Mouse (Mus musculus) right cerebral cortex, postnatal 14 days (tissue): ENCODE measurements at regions not wholly inside any gene's neighbourhood (a gene's known extent, or its start where the extent isn't known, plus 50 kb on each side); places are given as distances from the start of the nearest gene placed in this dataset.

ENCODE experiments used
- DNase-seq: peaks from one replicate; pipeline ENCODE4 v3.0.0; 2022

- DNase-seq, result no peak
Observed at GRCm38 (mm10) chr13:60305028-60305810, 128.1 kb upstream of the Gas1 start.

- no peak for DNase-seq
Observed at GRCm38 (mm10) chr13:60308062-60308801, 131.1 kb upstream of the Gas1 start.

- DNase-seq, result no peak
Observed at GRCm38 (mm10) chr13:60309482-60309881, 132.3 kb upstream of the Gas1 start.

- no peak for DNase-seq
Observed at GRCm38 (mm10) chr13:60309926-60310325, 132.8 kb upstream of the Gas1 start.

GRCm38 (mm10) chr13:60312397-60313085 lies 135.4 kb upstream of the Gas1 start:
- no peak for DNase-seq

GRCm38 (mm10) chr13:60318436-60319020 lies 141.4 kb upstream of the Gas1 start:
- no peak for DNase-seq

GRCm38 (mm10) chr13:60319268-60319667 lies 142.1 kb upstream of the Gas1 start:
- DNase-seq, result no peak

- DNase-seq, result no peak
Observed at GRCm38 (mm10) chr13:60319861-60320602, 142.9 kb upstream of the Gas1 start.

GRCm38 (mm10) chr13:60322579-60322978 lies 145.4 kb upstream of the Gas1 start:
- DNase-seq, result no peak

GRCm38 (mm10) chr13:60330475-60331258 lies 153.5 kb upstream of the Gas1 start:
- DNase-seq, result no peak

- DNase-seq, result no peak
Observed at GRCm38 (mm10) chr13:60336196-60336595, 159.0 kb upstream of the Gas1 start.

GRCm38 (mm10) chr13:60337383-60337782 lies 160.2 kb upstream of the Gas1 start:
- no peak for DNase-seq

- no peak for DNase-seq
Observed at GRCm38 (mm10) chr13:60338107-60338506, 160.9 kb upstream of the Gas1 start.

- no peak for DNase-seq
Observed at GRCm38 (mm10) chr13:60340068-60340467, 162.9 kb upstream of the Gas1 start.

- no peak for DNase-seq
Observed at GRCm38 (mm10) chr13:60347881-60348280, 170.7 kb upstream of the Gas1 start.

GRCm38 (mm10) chr13:60348438-60348837 lies 171.3 kb upstream of the Gas1 start:
- DNase-seq, result no peak

GRCm38 (mm10) chr13:60355707-60356490 lies 178.7 kb upstream of the Gas1 start:
- DNase-seq, result no peak

- DNase-seq, result no peak
Observed at GRCm38 (mm10) chr13:60358408-60359060, 181.4 kb upstream of the Gas1 start.

GRCm38 (mm10) chr13:60364778-60365672 lies 187.9 kb upstream of the Gas1 start:
- no peak for DNase-seq
